Mouse (Mus musculus) olfactory bulb, adult 2 months (tissue): ENCODE data around the gene Apoc4.

Source experiments
- CTCF ChIP-seq: fragments of 200-500 bp; IDR thresholded peaks from 2 replicates; pipeline ENCODE4 v1.5.1; 2012; ENCODE audit warnings: low read depth, mild to moderate bottlenecking, low read length, moderate library complexity; ENCODE audit not compliant: insufficient read depth
- POLR2A ChIP-seq: fragments of 200-500 bp; IDR thresholded peaks from 2 replicates; pipeline ENCODE4 v1.6.1; 2012; ENCODE audit warnings: mild to moderate bottlenecking, low read depth, low read length, moderate library complexity; ENCODE audit not compliant: insufficient read depth

DNA sequence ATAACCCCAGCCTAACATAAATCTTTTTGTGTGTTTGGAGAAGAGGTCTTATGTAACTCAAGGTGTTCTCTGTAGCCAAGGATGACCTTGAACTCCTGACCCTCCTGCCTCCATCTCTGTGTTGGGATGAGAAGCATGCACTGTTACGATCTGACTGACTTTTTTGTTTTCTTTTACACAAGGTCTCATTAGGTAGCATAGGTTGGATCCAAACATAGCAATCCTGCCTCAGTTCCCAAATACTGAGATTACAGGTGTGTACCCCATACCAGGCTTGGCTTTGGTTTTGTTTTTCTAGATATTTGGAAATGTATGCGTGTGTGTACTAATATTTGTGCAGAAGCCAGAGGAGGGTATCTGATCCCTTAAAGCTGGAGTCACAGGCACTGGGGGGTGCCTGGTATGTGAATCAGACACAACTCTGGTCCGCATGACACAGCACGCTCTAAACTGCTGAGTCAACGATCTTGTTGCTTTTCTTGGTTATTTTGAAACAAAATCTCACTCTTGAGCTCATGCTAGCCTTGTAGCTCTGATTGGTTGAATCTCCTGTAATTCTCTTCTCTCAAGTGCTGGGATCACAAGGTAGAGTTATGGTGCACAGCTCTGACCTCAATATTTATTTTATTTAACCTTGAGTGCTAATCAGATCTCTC is 37.1 kb upstream of the Apoc4 start:
- TF ChIP-seq CTCF (no peak), POLR2A (no peak)
